Mouse (Mus musculus) midbrain, embryonic 13.5 days (tissue): ENCODE data around the gene Ash1l. TPM values are rescaled to one million over a fixed set of nuclear protein-coding genes. Genes with fewer than 3 reads are reported as not detected.

Experiments used
- polyA plus RNA-seq: library from polyadenylated mRNA; unstranded; fragments of >200 nt; fragmentation: Nextera tagmentation; extraction: Ambion mirVana; gene quantifications from 2 replicates; pipeline ENCODE4 v1.2.1, GENCODE M21; 2015

Ash1l gene
- polyA plus RNA-seq, 1 experiment from 2014 or later, result 22.2 TPM

Other genes starting within 250 kb of the Ash1l start
- 51.1 and 52.1 TPM in 2 replicates for gene Rit1, start 233.8 kb upstream of the Ash1l start, polyA plus RNA-seq
- 200 and 211 TPM in 2 replicates for gene Syt11, start 175.5 kb upstream of the Ash1l start, polyA plus RNA-seq
- gene Gon4l, start 115.4 kb upstream of the Ash1l start, polyA plus RNA-seq, result 14.1 and 14.9 TPM in 2 replicates
- 44.7 and 50.8 TPM in 2 replicates for gene Msto1, start 36.6 kb upstream of the Ash1l start, polyA plus RNA-seq
- 128 and 131 TPM in 2 replicates for gene Dap3, start 559 bp downstream of the Ash1l start, polyA plus RNA-seq
- 59.8 and 69.5 TPM in 2 replicates for gene Rusc1, start 142.7 kb downstream of the Ash1l start, polyA plus RNA-seq
- gene Gm43738, start 150.5 kb downstream of the Ash1l start, polyA plus RNA-seq, result not detected in 2 replicates
- gene Fdps, start 151.3 kb downstream of the Ash1l start, polyA plus RNA-seq, result 351 and 358 TPM in 2 replicates
- gene Pklr, start 185.5 kb downstream of the Ash1l start, polyA plus RNA-seq, result 0.24 TPM in 1 of 2 replicates, not detected in the other
- 28.9 and 32.3 TPM in 2 replicates for gene Hcn3, start 209.6 kb downstream of the Ash1l start, polyA plus RNA-seq
- 24.9 and 32.9 TPM in 2 replicates for gene Clk2, start 214.2 kb downstream of the Ash1l start, polyA plus RNA-seq
- gene Scamp3, start 226.9 kb downstream of the Ash1l start, polyA plus RNA-seq, result 110 and 116 TPM in 2 replicates
- 27.5 and 31.3 TPM in 2 replicates for gene Fam189b, start 232.5 kb downstream of the Ash1l start, polyA plus RNA-seq